Mouse (Mus musculus) retina, postnatal 1 day (tissue): Measurements from ENCODE around the gene Nacc2.

ENCODE experiments used
- DNase-seq: peaks from one replicate; pipeline ENCODE4 v3.0.0-alpha.2; 2012

The Nacc2 gene

GRCm38 (mm10) chr2:26048816-26049215, 74.2 kb downstream of the Nacc2 start:
- DNase-seq: no peak

DNA sequence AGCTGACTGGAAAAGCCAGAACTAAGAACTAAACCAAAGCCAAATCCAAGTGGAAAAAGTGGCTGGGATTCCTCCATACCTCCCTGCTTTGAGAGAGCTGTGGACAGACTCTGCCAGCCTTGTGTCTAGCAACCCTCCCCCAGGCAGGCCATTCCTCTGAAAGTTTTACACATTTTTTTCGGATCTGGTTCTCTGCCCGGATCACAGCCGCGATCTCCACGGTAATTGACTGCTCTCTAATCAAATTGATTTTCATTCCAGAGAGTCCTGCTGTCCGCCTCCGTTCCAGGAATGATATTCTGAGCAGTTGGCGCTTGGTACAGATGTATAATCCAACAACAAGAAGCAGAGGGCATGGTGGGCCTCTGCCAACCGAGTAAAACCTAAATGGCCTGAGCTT, 78.8 kb downstream of the Nacc2 start:
- DNase-seq: no peak

- DNase-seq: no peak
Measured at GRCm38 (mm10) chr2:26042603-26043002, 80.4 kb downstream of the Nacc2 start.

- no peak for DNase-seq
Measured at GRCm38 (mm10) chr2:26041163-26041810, 81.7 kb downstream of the Nacc2 start.

GRCm38 (mm10) chr2:26039951-26040350, 83.1 kb downstream of the Nacc2 start:
- DNase-seq: peak; percentile 68

GRCm38 (mm10) chr2:26037386-26037785, 85.6 kb downstream of the Nacc2 start:
- DNase-seq: no peak

- DNase-seq: peak; percentile 65
Measured at GRCm38 (mm10) chr2:26034344-26035050, 88.5 kb downstream of the Nacc2 start.

GRCm38 (mm10) chr2:26030288-26030687, 92.7 kb downstream of the Nacc2 start:
- no peak for DNase-seq

- peak; percentile 63 for DNase-seq
Measured at GRCm38 (mm10) chr2:26024138-26025075, 98.6 kb downstream of the Nacc2 start.

- no peak for DNase-seq
Measured at GRCm38 (mm10) chr2:26022626-26023025, 100.4 kb downstream of the Nacc2 start.

GRCm38 (mm10) chr2:26022258-26022565, 100.8 kb downstream of the Nacc2 start:
- DNase-seq: no peak

DNA sequence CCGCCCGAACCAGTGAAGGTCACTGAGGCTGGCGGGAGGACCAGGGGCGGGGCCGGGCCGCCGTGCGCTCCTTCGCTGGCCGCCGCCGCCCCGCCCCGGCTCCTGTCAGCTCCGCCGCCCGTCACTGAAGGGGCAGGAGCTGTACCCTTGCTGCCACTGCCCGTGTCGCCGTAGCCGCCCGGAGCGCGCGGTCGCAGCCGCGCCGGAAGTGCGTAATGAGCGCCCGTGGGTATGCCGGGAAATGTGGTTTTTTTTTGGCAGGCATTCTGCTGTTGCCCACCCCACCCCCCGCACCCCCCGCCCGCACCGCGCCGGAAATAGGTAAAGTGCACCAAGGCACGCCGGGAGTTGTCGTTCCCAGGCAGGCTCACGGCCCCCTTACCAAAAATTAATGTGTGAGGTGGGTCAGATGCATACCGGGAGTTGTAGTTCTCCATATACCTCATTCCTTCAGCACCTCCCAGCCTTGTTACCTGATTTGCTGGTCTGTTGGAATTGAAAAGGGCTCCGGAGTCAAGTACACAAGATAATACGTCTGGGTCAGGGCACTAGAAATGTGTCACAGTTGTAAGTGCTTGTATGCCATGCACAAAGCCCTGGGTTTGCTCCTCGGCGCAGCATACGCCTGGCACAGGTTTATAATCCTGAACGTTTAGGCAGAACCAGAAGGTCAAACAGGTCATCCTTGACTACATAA, 101.3 kb downstream of the Nacc2 start, which contains the start of gene Ubac1:
Ubac1 (minus strand) TSS at position 187 of the 697 bp plus-strand sequence.
- DNase-seq: peak; percentile 96

GRCm38 (mm10) chr2:26020714-26021560, 102.1 kb downstream of the Nacc2 start:
- peak; percentile 53 for DNase-seq

DNA sequence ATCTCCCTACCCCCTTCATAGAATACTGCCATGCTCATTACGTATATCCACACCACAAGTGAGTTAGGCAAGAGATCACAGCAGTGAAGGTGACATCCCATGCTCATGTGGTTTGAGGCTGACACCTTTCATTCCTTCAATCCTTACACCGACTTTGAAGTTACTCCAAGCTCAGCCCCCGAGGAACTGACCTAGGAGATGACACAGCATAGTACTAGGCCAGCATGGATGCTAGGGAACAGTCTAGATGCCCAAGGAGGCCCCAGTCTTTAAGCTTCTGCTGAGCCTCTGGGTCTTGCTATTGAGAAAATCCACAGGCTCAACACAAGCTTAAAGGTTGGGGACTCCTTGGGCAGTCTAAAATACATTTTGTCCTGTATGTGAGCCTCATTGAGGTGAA, 103.1 kb downstream of the Nacc2 start:
- no peak for DNase-seq

DNA sequence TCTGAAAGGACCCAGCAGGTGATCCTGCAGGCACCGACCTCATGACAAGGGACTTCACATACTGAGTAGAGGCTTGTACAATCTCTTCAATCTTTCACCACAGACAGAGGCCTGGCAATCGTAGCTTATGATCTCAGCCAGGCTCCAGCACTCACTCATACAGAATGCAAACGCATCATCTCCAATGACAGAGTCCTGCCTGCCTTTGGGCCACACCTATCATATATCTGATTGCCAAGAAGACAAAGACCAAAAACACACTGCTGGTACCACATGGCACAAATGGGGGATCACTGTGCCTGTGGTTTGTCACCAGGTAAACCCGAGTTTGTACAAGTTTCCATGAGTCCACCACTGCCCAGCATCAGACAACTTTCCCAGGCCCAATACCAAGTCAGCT, 105.7 kb downstream of the Nacc2 start:
- DNase-seq: no peak

GRCm38 (mm10) chr2:26013674-26014073, 109.3 kb downstream of the Nacc2 start:
- DNase-seq: no peak

DNA sequence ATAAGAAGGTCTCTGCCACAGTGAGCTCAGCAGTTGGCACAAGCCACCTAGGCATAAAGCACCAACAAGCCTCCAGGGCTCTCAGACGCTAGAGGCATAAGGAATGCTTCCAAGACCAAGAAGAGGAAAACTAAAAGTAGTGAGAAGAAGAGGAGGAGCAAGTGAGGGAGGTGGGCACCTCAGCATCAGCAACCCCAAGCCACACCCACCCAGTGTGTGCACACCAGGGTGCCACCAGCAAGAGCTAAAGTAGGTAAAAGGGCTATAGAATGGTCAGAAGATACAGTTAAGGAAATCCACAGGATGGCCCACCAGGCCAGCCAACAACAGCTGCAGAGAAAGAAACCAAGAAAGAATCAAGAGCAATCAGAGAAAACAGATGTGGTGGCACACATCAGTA, 111.6 kb downstream of the Nacc2 start:
- no peak for DNase-seq
